Mouse (Mus musculus) telencephalon, adult 2 months (tissue): ENCODE measurements around the gene Arf3.
A peak's percentile ranks its signal among the peaks of the same experiment; 100 is the strongest.

Source experiments
- DNase-seq: peaks from one replicate; pipeline ENCODE4 v3.0.0-alpha.2; 2011; ENCODE audit warnings: low read depth, low spot score

Arf3 gene

GRCm38 (mm10) chr15:98790761-98791160 is 27.7 kb upstream of the Arf3 start:
- DNase-seq, result no peak

GRCm38 (mm10) chr15:98789661-98790535 is 26.9 kb upstream of the Arf3 start, which contains the start of gene Wnt1:
TSS of gene Wnt1 (plus strand) at chr15:98789857.
- DNase-seq, result no peak

GRCm38 (mm10) chr15:98788972-98789660 is 26.1 kb upstream of the Arf3 start:
- DNase-seq, result no peak

- DNase-seq, result no peak
Measured at GRCm38 (mm10) chr15:98787930-98788329, 24.9 kb upstream of the Arf3 start.

GRCm38 (mm10) chr15:98785744-98786143 is 22.7 kb upstream of the Arf3 start:
- no peak for DNase-seq

GRCm38 (mm10) chr15:98781166-98781565 is 18.2 kb upstream of the Arf3 start:
- no peak for DNase-seq

GRCm38 (mm10) chr15:98780573-98780972 is 17.6 kb upstream of the Arf3 start:
- no peak for DNase-seq

GRCm38 (mm10) chr15:98780075-98780474 is 17.1 kb upstream of the Arf3 start:
- no peak for DNase-seq

GRCm38 (mm10) chr15:98778806-98779205 is 15.8 kb upstream of the Arf3 start:
- DNase-seq, result no peak

GRCm38 (mm10) chr15:98778191-98778770 is 15.3 kb upstream of the Arf3 start:
- DNase-seq, result no peak

- no peak for DNase-seq
Measured at GRCm38 (mm10) chr15:98777762-98778161, 14.7 kb upstream of the Arf3 start, which contains the start of gene Wnt10b. TSS of gene Wnt10b (minus strand) at chr15:98778150.

- no peak for DNase-seq
Measured at GRCm38 (mm10) chr15:98777005-98777616, 14.1 kb upstream of the Arf3 start.

- no peak for DNase-seq
Measured at GRCm38 (mm10) chr15:98776280-98777004, 13.4 kb upstream of the Arf3 start.

- no peak for DNase-seq
Measured at GRCm38 (mm10) chr15:98775533-98775932, 12.5 kb upstream of the Arf3 start.

- DNase-seq, result no peak
Measured at GRCm38 (mm10) chr15:98774096-98774495, 11.1 kb upstream of the Arf3 start.

GRCm38 (mm10) chr15:98772511-98773211 is 9.6 kb upstream of the Arf3 start:
- DNase-seq, result no peak

GRCm38 (mm10) chr15:98771813-98772425 is 8.9 kb upstream of the Arf3 start:
- no peak for DNase-seq

GRCm38 (mm10) chr15:98768259-98768658 is 5.2 kb upstream of the Arf3 start:
- no peak for DNase-seq

- no peak for DNase-seq
Measured at GRCm38 (mm10) chr15:98765929-98766328, 2.9 kb upstream of the Arf3 start.

GRCm38 (mm10) chr15:98762201-98762621 is 803 bp downstream of the Arf3 start:
- peak; percentile 73 for DNase-seq
